Mouse (Mus musculus) mouse embryonic stem cell (cell line): ENCODE measurements around the gene Gm5136.

Source experiments
- in situ Hi-C, 2 experiments: fragments of 300-500 bp; cut with MboI; formaldehyde crosslinking; loops; 1 replicate in 1 of 2; 3 replicates in 1 of 2; pipeline ENCODE4 v1.14.3; 2019 to 2020; ENCODE audit warnings: low sequenced_read_pairs in 2 of 2, low pct_unique_long_range_greater_than_20kb in 1 of 2, mixed read lengths in 1 of 2; ENCODE audit not compliant: unreplicated experiment in 1 of 2

The Gm5136 gene

DNA sequence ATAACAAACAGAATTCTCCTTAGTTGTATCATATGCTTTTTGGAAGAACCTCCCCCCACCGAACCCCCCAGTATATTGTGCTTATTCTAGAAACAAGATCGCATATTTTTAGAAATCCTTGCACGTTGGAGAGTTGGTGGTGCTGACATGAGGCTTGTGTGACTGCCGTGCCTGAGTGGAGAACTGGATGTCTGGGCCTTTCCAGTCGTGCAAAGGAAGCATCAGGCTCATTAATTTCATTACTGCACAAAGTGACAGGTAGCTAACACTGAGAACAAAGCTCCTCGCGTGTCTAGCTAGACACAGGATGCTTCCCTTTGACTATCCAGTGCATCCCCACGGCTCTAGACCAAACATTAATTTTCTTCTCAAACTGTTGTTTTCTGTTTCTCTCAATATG, 47.1 kb downstream of the Gm5136 start:
- in situ Hi-C loops, result no loop called here

DNA sequence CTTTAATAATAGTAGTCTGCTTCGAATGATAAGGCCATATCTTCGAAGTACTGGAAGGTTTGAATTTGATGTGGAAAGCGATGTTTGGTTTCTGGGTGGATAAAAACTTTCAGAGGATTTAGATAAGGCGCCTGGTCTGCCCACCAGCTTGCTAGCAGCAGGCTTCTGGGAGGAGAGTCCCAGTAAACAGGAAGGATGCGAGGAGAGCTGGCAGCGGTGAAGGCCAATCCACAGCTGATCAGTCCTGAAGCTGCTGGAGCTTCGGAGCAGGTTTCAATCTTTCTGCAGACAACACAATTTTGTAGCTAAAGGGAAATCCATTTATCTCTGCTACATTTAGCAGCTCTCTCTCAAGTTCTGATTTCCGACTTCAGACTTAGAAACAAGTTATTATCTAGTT, 47.9 kb downstream of the Gm5136 start:
- in situ Hi-C loops, result no loop called here

DNA sequence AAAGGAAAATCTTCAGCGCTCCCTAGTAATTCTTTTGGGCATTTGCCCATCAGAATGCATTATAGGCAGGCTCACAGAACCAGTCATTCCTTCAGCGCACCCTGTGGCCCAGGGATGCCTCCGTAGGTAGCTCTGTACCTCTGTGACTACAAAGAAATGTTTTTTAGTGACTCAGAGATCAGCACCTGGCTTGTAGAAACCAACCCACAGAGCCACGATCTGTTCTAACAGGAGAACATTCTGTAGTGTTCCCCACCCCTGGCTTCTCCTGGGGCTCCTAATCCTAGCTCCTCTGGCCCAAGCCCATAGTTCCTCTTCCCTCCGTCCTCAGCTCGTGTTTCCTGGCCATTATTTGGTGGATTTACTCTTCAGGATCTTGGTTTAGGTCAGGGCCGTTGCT, 50.8 kb downstream of the Gm5136 start:
- in situ Hi-C loops, result no loop called here
